Mouse (Mus musculus) colon, adult 2 months (tissue): ENCODE results near the gene Defb41. TPM values are rescaled to one million over a fixed set of nuclear protein-coding genes. Genes with fewer than 3 reads are reported as not detected.

ENCODE experiments used
- polyA plus RNA-seq: library from polyadenylated mRNA; depleted of rRNA; stranded (reverse); fragments of >200 nt; gene quantifications from 2 replicates; pipeline ENCODE4 v1.2.3, GENCODE M21; 2012; rRNA removed

Gene Defb41
- not detected in 2 replicates for polyA plus RNA-seq

DNA sequence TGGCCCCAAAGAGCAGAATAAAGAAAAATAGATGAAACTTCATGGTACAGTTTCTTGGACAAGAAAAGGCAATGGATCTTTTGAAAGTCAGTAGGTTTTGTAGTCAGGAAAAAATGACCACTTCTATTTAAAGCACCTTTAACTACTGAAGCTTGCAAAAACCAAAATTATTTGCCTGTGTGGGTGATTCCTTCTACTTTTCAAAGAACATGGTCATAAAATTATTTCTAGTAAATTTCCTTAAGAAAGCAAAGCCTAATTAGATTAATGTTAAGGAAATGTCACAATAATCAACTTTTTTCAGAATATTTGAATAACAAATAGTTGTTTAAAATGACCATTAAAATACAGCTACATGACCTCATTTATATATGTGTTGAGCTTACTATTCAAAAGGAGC lies at the start of gene Defb41:
Defb41 (minus strand) TSS at position 101 of the 400 bp plus-strand sequence.

DNA sequence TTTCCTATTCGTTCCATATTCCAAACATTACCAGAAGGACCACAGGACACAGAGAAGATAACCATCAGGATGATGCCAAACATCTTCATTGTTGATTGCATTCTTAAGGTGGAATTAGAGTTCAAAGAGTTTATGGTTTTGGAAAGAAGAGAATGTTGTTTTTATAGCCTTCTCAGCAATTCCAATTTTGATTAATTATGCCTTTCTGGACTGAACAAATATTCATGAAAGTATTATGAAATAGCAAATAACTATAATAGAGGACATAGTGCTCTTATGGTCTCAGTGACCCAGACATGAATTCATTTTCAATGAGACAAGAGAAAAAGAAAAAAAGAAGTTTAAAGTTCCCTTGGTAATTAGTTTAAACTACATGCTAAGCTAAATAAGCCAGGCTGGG lies 27.6 kb downstream of the Defb41 start, which contains the start of gene Defb18:
Defb18 (minus strand) TSS at position 101 of the 400 bp plus-strand sequence.

Other genes starting within 250 kb of the Defb41 start
- gene Crisp4, start 119.2 kb downstream of the Defb41 start, polyA plus RNA-seq = not detected in 2 replicates
- gene Defb18, start 27.7 kb downstream of the Defb41 start, polyA plus RNA-seq = not detected in 2 replicates